Mouse (Mus musculus): ENCODE data around the gene Olfr566.

DNA sequence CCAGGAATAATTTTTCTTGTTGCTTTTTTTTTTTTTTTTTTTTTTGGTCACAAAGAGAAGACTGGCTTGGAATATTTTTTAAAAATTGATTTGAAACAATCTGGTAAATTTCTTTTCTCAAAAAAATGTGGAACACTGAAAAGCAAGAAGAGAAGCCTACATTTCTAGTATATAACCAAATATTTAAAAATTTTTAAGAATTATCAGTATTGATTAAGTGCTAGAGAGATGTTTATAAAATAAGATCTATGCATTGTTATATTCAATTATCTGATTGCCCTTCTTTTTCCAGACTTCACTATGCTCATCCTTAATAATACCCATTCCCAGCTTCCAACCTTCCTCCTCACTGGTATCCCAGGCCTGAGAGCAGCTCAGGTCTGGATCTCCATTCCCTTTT is 18.3 kb upstream of the Olfr566 start, which contains the start of gene Olfr568:
- no peak for TF ChIP-seq TAL1 (IDR thresholded peaks at IDR 0.05; ENCODE audit: low read length)
- no peak for TF ChIP-seq GATA1 (IDR thresholded peaks at IDR 0.05; ENCODE audit: low read length)

Data from erythroblast, embryonic 14.5 days (primary cell).